Mouse (Mus musculus) E14TG2a.4 (cell line): Measurements from ENCODE around the gene Cpeb2.

ENCODE experiments used
- CTCF ChIP-seq: conservative IDR thresholded peaks from 2 replicates; pipeline ENCODE4 v1.5.1; 2014; ENCODE audit warnings: low read length
- NANOG ChIP-seq: IDR thresholded peaks from 2 replicates; pipeline ENCODE4 v1.6.1; 2014; ENCODE audit warnings: borderline replicate concordance, low read length, mixed read lengths

- TF ChIP-seq NANOG: no peak
- TF ChIP-seq CTCF: no peak
These were observed 14.0 kb downstream of the Cpeb2 start for GRCm38 (mm10) chr5:43246954-43247353.
